Mouse (Mus musculus): ENCODE data around the gene Tiam2. TPM values are rescaled to one million over a fixed set of nuclear protein-coding genes. Genes with fewer than 3 reads are reported as not detected.

Tiam2 gene
- polyA plus RNA-seq, 1 experiment from 2014 or later, result 4.7 TPM

- Histone ChIP-seq H3K27me3 (ENCODE audit: control insufficient read depth, insufficient read depth, low read length) (no peaks in the 10 kb centered on the region), H3K9ac (ENCODE audit: low read length) (no peak overlapping the region), H3K4me1 (ENCODE audit: control insufficient read depth, insufficient read depth, low read length) (no peaks in the 10 kb centered on the region), H3K27ac (ENCODE audit: low read length) (no peak overlapping the region), H3K36me3 (ENCODE audit: control insufficient read depth, insufficient read depth, low read length) (no peaks in the 10 kb centered on the region), H3K4me3 (replicated peaks; ENCODE audit: low read length) (no peak overlapping the region), H3K4me2 (ENCODE audit: low read depth, low read length) (no peak overlapping the region), H3K9me3 (replicated peaks; ENCODE audit: control insufficient read depth, low read length) (no peaks in the 10 kb centered on the region)
- WGBS, result 84% methylated on average over 4 of the region's 4 CpGs
- no peak for ATAC-seq (ENCODE audit: insufficient read depth, low FRiP score)
These were observed 174.6 kb downstream of the Tiam2 start for GRCm38 (mm10) chr17:3500936-3501335.

- Histone ChIP-seq H3K27me3 (ENCODE audit: control insufficient read depth, insufficient read depth, low read length) (no peaks in the 10 kb centered on the region), H3K4me2 (ENCODE audit: low read depth, low read length) (no peak overlapping the region), H3K27ac (ENCODE audit: low read length) (no peak overlapping the region), H3K4me3 (replicated peaks; ENCODE audit: low read length) (no peak overlapping the region), H3K4me1 (ENCODE audit: control insufficient read depth, insufficient read depth, low read length) (no peaks in the 10 kb centered on the region), H3K9me3 (replicated peaks; ENCODE audit: control insufficient read depth, low read length) (no peaks in the 10 kb centered on the region), H3K9ac (ENCODE audit: low read length) (no peak overlapping the region), H3K36me3 (ENCODE audit: control insufficient read depth, insufficient read depth, low read length) (no peaks in the 10 kb centered on the region)
- 76% methylated on average over 1 of the region's 1 CpGs for WGBS
- ATAC-seq (ENCODE audit: insufficient read depth, low FRiP score), result no peak
These were observed 179.3 kb downstream of the Tiam2 start for GRCm38 (mm10) chr17:3505711-3506110.

GRCm38 (mm10) chr17:3506508-3506907, 180.1 kb downstream of the Tiam2 start:
- H3K27me3 ChIP-seq (ENCODE audit: control insufficient read depth, insufficient read depth, low read length), result no peaks in the 10 kb centered on the region
- ATAC-seq (ENCODE audit: insufficient read depth, low FRiP score), result no peak
- WGBS, result 80% methylated on average over 8 of the region's 8 CpGs
- H3K36me3 ChIP-seq (ENCODE audit: control insufficient read depth, insufficient read depth, low read length), result no peaks in the 10 kb centered on the region
- no peak overlapping the region for H3K9ac ChIP-seq (ENCODE audit: low read length)
- no peaks in the 10 kb centered on the region for H3K4me1 ChIP-seq (ENCODE audit: control insufficient read depth, insufficient read depth, low read length)
- H3K9me3 ChIP-seq (replicated peaks; ENCODE audit: control insufficient read depth, low read length), result no peaks in the 10 kb centered on the region
- H3K27ac ChIP-seq (ENCODE audit: low read length), result no peak overlapping the region
- no peak overlapping the region for H3K4me2 ChIP-seq (ENCODE audit: low read depth, low read length)
- no peak overlapping the region for H3K4me3 ChIP-seq (replicated peaks; ENCODE audit: low read length)

- H3K9me3 ChIP-seq (replicated peaks; ENCODE audit: control insufficient read depth, low read length), result no peaks in the 10 kb centered on the region
- no peak overlapping the region for H3K27ac ChIP-seq (ENCODE audit: low read length)
- H3K4me3 ChIP-seq (replicated peaks; ENCODE audit: low read length), result no peak overlapping the region
- peak; percentile 62; the same call in 1 of the 2 replicates for ATAC-seq (ENCODE audit: insufficient read depth, low FRiP score)
- no peaks in the 10 kb centered on the region for H3K27me3 ChIP-seq (ENCODE audit: control insufficient read depth, insufficient read depth, low read length)
- H3K36me3 ChIP-seq (ENCODE audit: control insufficient read depth, insufficient read depth, low read length), result no peaks in the 10 kb centered on the region
- 13% methylated on average over 1 of the region's 1 CpGs for WGBS
- H3K4me1 ChIP-seq (ENCODE audit: control insufficient read depth, insufficient read depth, low read length), result no peaks in the 10 kb centered on the region
- no peak overlapping the region for H3K9ac ChIP-seq (ENCODE audit: low read length)
- no peak overlapping the region for H3K4me2 ChIP-seq (ENCODE audit: low read depth, low read length)
These were observed 183.5 kb downstream of the Tiam2 start for GRCm38 (mm10) chr17:3509841-3510240.

- Histone ChIP-seq H3K27me3 (ENCODE audit: control insufficient read depth, insufficient read depth, low read length) (no peaks in the 10 kb centered on the region), H3K4me3 (replicated peaks; ENCODE audit: low read length) (no peak overlapping the region), H3K9ac (ENCODE audit: low read length) (no peak overlapping the region), H3K9me3 (replicated peaks; ENCODE audit: control insufficient read depth, low read length) (no peaks in the 10 kb centered on the region), H3K4me2 (ENCODE audit: low read depth, low read length) (no peak overlapping the region), H3K36me3 (ENCODE audit: control insufficient read depth, insufficient read depth, low read length) (peaks cover 6% of the 10 kb centered on the region; the same call in 1 of the 2 replicates), H3K4me1 (ENCODE audit: control insufficient read depth, insufficient read depth, low read length) (no peaks in the 10 kb centered on the region), H3K27ac (ENCODE audit: low read length) (no peak overlapping the region)
- no peak for ATAC-seq (ENCODE audit: insufficient read depth, low FRiP score)
- 77% methylated on average over 5 of the region's 5 CpGs for WGBS
These were observed 187.9 kb downstream of the Tiam2 start for GRCm38 (mm10) chr17:3514316-3514715.

GRCm38 (mm10) chr17:3515851-3516250, 189.5 kb downstream of the Tiam2 start:
- H3K9ac ChIP-seq (ENCODE audit: low read length), result no peak overlapping the region
- peaks cover 6% of the 10 kb centered on the region; the same call in 1 of the 2 replicates for H3K36me3 ChIP-seq (ENCODE audit: control insufficient read depth, insufficient read depth, low read length)
- no peaks in the 10 kb centered on the region for H3K4me1 ChIP-seq (ENCODE audit: control insufficient read depth, insufficient read depth, low read length)
- H3K4me2 ChIP-seq (ENCODE audit: low read depth, low read length), result no peak overlapping the region
- H3K27me3 ChIP-seq (ENCODE audit: control insufficient read depth, insufficient read depth, low read length), result no peaks in the 10 kb centered on the region
- H3K27ac ChIP-seq (ENCODE audit: low read length), result no peak overlapping the region
- H3K4me3 ChIP-seq (replicated peaks; ENCODE audit: low read length), result no peak overlapping the region
- no peak for ATAC-seq (ENCODE audit: insufficient read depth, low FRiP score)
- no peaks in the 10 kb centered on the region for H3K9me3 ChIP-seq (replicated peaks; ENCODE audit: control insufficient read depth, low read length)
- 93% methylated on average over 8 of the region's 8 CpGs for WGBS

- Histone ChIP-seq H3K4me2 (ENCODE audit: low read depth, low read length) (no peak overlapping the region), H3K9me3 (replicated peaks; ENCODE audit: control insufficient read depth, low read length) (no peaks in the 10 kb centered on the region)
- no peak for ATAC-seq (ENCODE audit: insufficient read depth, low FRiP score)
These were observed 190.0 kb downstream of the Tiam2 start for GRCm38 (mm10) chr17:3516406-3516805.

GRCm38 (mm10) chr17:3520344-3520743, 194.0 kb downstream of the Tiam2 start:
- no peak for ATAC-seq (ENCODE audit: insufficient read depth, low FRiP score)
- 86% methylated on average over 5 of the region's 5 CpGs for WGBS
- H3K27me3 ChIP-seq (ENCODE audit: control insufficient read depth, insufficient read depth, low read length), result no peaks in the 10 kb centered on the region

More at GRCm38 (mm10) chr17:3516406-3516805, 190.0 kb downstream of the Tiam2 start:
- 84% methylated on average over 9 of the region's 9 CpGs for WGBS
- H3K27ac ChIP-seq (ENCODE audit: low read length), result no peak overlapping the region
- H3K4me3 ChIP-seq (replicated peaks; ENCODE audit: low read length), result no peak overlapping the region
- H3K9ac ChIP-seq (ENCODE audit: low read length), result no peak overlapping the region
- peaks cover 6% of the 10 kb centered on the region; the same call in 1 of the 2 replicates for H3K36me3 ChIP-seq (ENCODE audit: control insufficient read depth, insufficient read depth, low read length)
- H3K27me3 ChIP-seq (ENCODE audit: control insufficient read depth, insufficient read depth, low read length), result no peaks in the 10 kb centered on the region
- H3K4me1 ChIP-seq (ENCODE audit: control insufficient read depth, insufficient read depth, low read length), result no peaks in the 10 kb centered on the region

GRCm38 (mm10) chr17:3527841-3528471, 201.6 kb downstream of the Tiam2 start:
- 72% methylated on average over 6 of the region's 6 CpGs for WGBS
- Histone ChIP-seq H3K36me3 (ENCODE audit: control insufficient read depth, insufficient read depth, low read length) (no peaks in the 10 kb centered on the region), H3K4me1 (ENCODE audit: control insufficient read depth, insufficient read depth, low read length) (no peaks in the 10 kb centered on the region), H3K9ac (ENCODE audit: low read length) (no peak overlapping the region), H3K27me3 (ENCODE audit: control insufficient read depth, insufficient read depth, low read length) (no peaks in the 10 kb centered on the region), H3K4me2 (ENCODE audit: low read depth, low read length) (no peak overlapping the region), H3K9me3 (replicated peaks; ENCODE audit: control insufficient read depth, low read length) (no peaks in the 10 kb centered on the region), H3K4me3 (replicated peaks; ENCODE audit: low read length) (no peak overlapping the region), H3K27ac (ENCODE audit: low read length) (no peak overlapping the region)
- no peak for ATAC-seq (ENCODE audit: insufficient read depth, low FRiP score)

More at GRCm38 (mm10) chr17:3520344-3520743, 194.0 kb downstream of the Tiam2 start:
- Histone ChIP-seq H3K36me3 (ENCODE audit: control insufficient read depth, insufficient read depth, low read length) (peaks cover 6% of the 10 kb centered on the region; the same call in 1 of the 2 replicates), H3K4me1 (ENCODE audit: control insufficient read depth, insufficient read depth, low read length) (no peaks in the 10 kb centered on the region), H3K4me2 (ENCODE audit: low read depth, low read length) (no peak overlapping the region), H3K9me3 (replicated peaks; ENCODE audit: control insufficient read depth, low read length) (no peaks in the 10 kb centered on the region), H3K27ac (ENCODE audit: low read length) (no peak overlapping the region), H3K4me3 (replicated peaks; ENCODE audit: low read length) (no peak overlapping the region), H3K9ac (ENCODE audit: low read length) (no peak overlapping the region)

All from stomach, embryonic 16.5 days (tissue).